Mouse (Mus musculus) MEL (cell line): ENCODE results near the gene Antxr1.

Experiments
- CTCF ChIP-seq, 3 experiments: IDR thresholded peaks in 2 of 3; conservative IDR thresholded peaks in 1 of 3; 2 replicates each; pipeline ENCODE4 v1.5.1; 2011 to 2012; ENCODE audit warnings: low read length in 3 of 3, low read depth in 2 of 3, mild to moderate bottlenecking in 2 of 3, improper control_type of control experiment in 1 of 3, inconsistent platforms in 1 of 3, mixed read lengths in 1 of 3, moderate library complexity in 1 of 3; ENCODE audit not compliant: control insufficient read depth in 1 of 3, insufficient read depth in 1 of 3, poor library complexity in 1 of 3, severe bottlenecking in 1 of 3
- GABPA ChIP-seq: IDR thresholded peaks from 2 replicates; pipeline ENCODE4 v1.6.1; 2012; ENCODE audit warnings: low read depth, mild to moderate bottlenecking, inconsistent platforms, low read length, improper control_type of control experiment, moderate library complexity
- KAT2A ChIP-seq: conservative IDR thresholded peaks from 2 replicates; pipeline ENCODE4 v1.6.1; 2012; ENCODE audit warnings: low read depth, low read length, improper control_type of control experiment, inconsistent platforms
- MAX ChIP-seq: IDR thresholded peaks from 2 replicates; pipeline ENCODE4 v1.6.1; 2011; ENCODE audit warnings: low read length, improper control_type of control experiment
- MEF2A ChIP-seq: IDR thresholded peaks from 2 replicates; pipeline ENCODE4 v1.6.1; 2014; ENCODE audit warnings: low read depth, mild to moderate bottlenecking, inconsistent platforms, low read length, improper control_type of control experiment; ENCODE audit not compliant: poor library complexity, insufficient replicate concordance, severe bottlenecking; ENCODE audit errors: extremely low read depth
- POLR2A ChIP-seq, 2 experiments: IDR thresholded peaks; 2 replicates each; pipeline ENCODE4 v1.6.1; 2011 to 2012; ENCODE audit warnings: low read length in 2 of 2, mild to moderate bottlenecking in 2 of 2, control low read depth in 1 of 2, improper control_type of control experiment in 1 of 2, low read depth in 1 of 2, moderate library complexity in 1 of 2; ENCODE audit not compliant: control insufficient read depth in 1 of 2, insufficient read depth in 1 of 2, poor library complexity in 1 of 2
- POLR2AphosphoS2 ChIP-seq: IDR thresholded peaks from 2 replicates; pipeline ENCODE4 v1.6.1; 2011; ENCODE audit warnings: low read length, improper control_type of control experiment
- TBP ChIP-seq: IDR thresholded peaks from 2 replicates; pipeline ENCODE4 v1.8.0; 2011; ENCODE audit warnings: low read depth, low read length, improper control_type of control experiment
- TCF12 ChIP-seq: IDR thresholded peaks from 2 replicates; pipeline ENCODE4 v1.6.1; 2014; ENCODE audit warnings: low read depth, mild to moderate bottlenecking, inconsistent platforms, low read length, improper control_type of control experiment, moderate library complexity
- USF1 ChIP-seq: IDR thresholded peaks from 2 replicates; pipeline ENCODE4 v1.6.1; 2014; ENCODE audit warnings: low read depth, mild to moderate bottlenecking, inconsistent platforms, low read length, improper control_type of control experiment, moderate library complexity
- USF2 ChIP-seq, 2 experiments: IDR thresholded peaks; 2 replicates each; pipeline ENCODE4 v1.6.1; 2011 to 2012; ENCODE audit warnings: improper control_type of control experiment in 2 of 2, low read length in 2 of 2, borderline replicate concordance in 1 of 2, inconsistent platforms in 1 of 2, low read depth in 1 of 2, mild to moderate bottlenecking in 1 of 2; ENCODE audit not compliant: insufficient read depth in 1 of 2
- ZC3H11A ChIP-seq: IDR thresholded peaks from 2 replicates; pipeline ENCODE4 v1.6.1; 2012; ENCODE audit warnings: low read depth, mild to moderate bottlenecking, inconsistent platforms, low read length, improper control_type of control experiment
- ZNF384 ChIP-seq: IDR thresholded peaks from 2 replicates; pipeline ENCODE4 v1.6.1; 2012; ENCODE audit warnings: low read depth, mild to moderate bottlenecking, inconsistent platforms, low read length, improper control_type of control experiment

- TF ChIP-seq POLR2AphosphoS2: no peak
- peak; percentile 30 to 61 (median 54) for TF ChIP-seq CTCF (IDR thresholded peaks at IDR 0.05 in 2 of 3, conservative IDR thresholded peaks at IDR 0.05 in 1 of 3; ENCODE audit: control insufficient read depth in 1 of 3, insufficient read depth in 1 of 3, low read depth in 2 of 3, low read length in 3 of 3, poor library complexity in 1 of 3, severe bottlenecking in 1 of 3)
- TF ChIP-seq MEF2A: no peak
- no peak for TF ChIP-seq MAX
- no peak for TF ChIP-seq TBP
- no peak for TF ChIP-seq KAT2A
- no peak for TF ChIP-seq USF2 (IDR thresholded peaks at IDR 0.05; ENCODE audit: borderline replicate concordance in 1 of 2, insufficient read depth in 1 of 2, low read depth in 1 of 2, low read length in 2 of 2)
- no peak for TF ChIP-seq POLR2A (IDR thresholded peaks at IDR 0.05; ENCODE audit: control insufficient read depth in 1 of 2, insufficient read depth in 1 of 2, low read depth in 1 of 2, low read length in 2 of 2, poor library complexity in 1 of 2)
- TF ChIP-seq ZC3H11A: no peak
- TF ChIP-seq TCF12: no peak
- no peak for TF ChIP-seq GABPA
- TF ChIP-seq USF1: no peak
- no peak for TF ChIP-seq ZNF384
Observed at GRCm38 (mm10) chr6:87274779-87275178, 60.8 kb downstream of the Antxr1 start.
